9 mouse cellular contexts compared by ENCODE assay signal in genomic region chr11:4095171-4096053, GRCm38 (mm10). TPM values are rescaled to one million over a fixed set of nuclear protein-coding genes. Genes with fewer than 3 reads are reported as not detected.
DNase-seq lines count a peak whose midpoint lies in the region; ATAC-seq and TF ChIP-seq lines count a peak whose summit lies in the region.
"Had no signal": no experiment of that assay in that cellular context is flagged by ENCODE, and none has a peak within 500 bp of the region (broad histone marks: within the 10 kb centered on the region; RNA-seq: fewer than 3 reads in every experiment).

TSS of gene Mtfp1 (minus strand) at chr11:4095445.

- H3K27ac ChIP-seq in forebrain, postnatal 0 days (ENCODE audit: low read depth, low read length): peak within 1 kb of the TSS; percentile 57
- peak within 1 kb of the TSS; percentile 95 for H3K27ac ChIP-seq in hindbrain, embryonic 13.5 days

- no peak for ATAC-seq in forebrain, postnatal 0 days
- no peak for ATAC-seq in hindbrain, embryonic 13.5 days (ENCODE audit: low FRiP score)

- peak within 1 kb of the TSS; percentile 51 for H3K9ac ChIP-seq in forebrain, postnatal 0 days
- H3K9ac ChIP-seq in hindbrain, embryonic 13.5 days: peak within 1 kb of the TSS; percentile 67

- peak within 1 kb of the TSS; percentile 66 for H3K4me2 ChIP-seq in forebrain, postnatal 0 days (ENCODE audit: low read depth)
- peak within 1 kb of the TSS; percentile 90 for H3K4me2 ChIP-seq in hindbrain, embryonic 13.5 days

- no peaks in the 10 kb centered on the region for H3K27me3 ChIP-seq in forebrain, postnatal 0 days (ENCODE audit: insufficient read depth, low read length)
- no peaks in the 10 kb centered on the region for H3K27me3 ChIP-seq in hindbrain, embryonic 13.5 days

- WGBS in forebrain, postnatal 0 days: 6% methylated on average over 34 of the region's 34 CpGs
- WGBS in hindbrain, embryonic 13.5 days: 9% methylated on average over 34 of the region's 34 CpGs

- DNase-seq in MN1 (ENCODE audit: low spot score): peak; percentile 68
- DNase-seq in cerebellum, adult 18-20 months: peak; percentile 65 to 68
- peak; percentile 62 for DNase-seq in forebrain, postnatal 0 days
- peak; percentile 52 to 53 for DNase-seq in layer of hippocampus, postnatal 25 days (ENCODE audit: extremely low spot score in 1 of 2, low spot score in 1 of 2)
- DNase-seq in lung, postnatal 25 days (ENCODE audit: low spot score): peak; percentile 41
- DNase-seq in right cerebral cortex, adult 18-20 months: peak; percentile 65
- peak; percentile 47 for DNase-seq in urinary bladder, adult 2 months (ENCODE audit: low spot score)

- no peak for TF ChIP-seq CTCF in forebrain, postnatal 0 days (IDR thresholded peaks at IDR 0.05; ENCODE audit: low read depth)

- no peaks in the 10 kb centered on the region for H3K9me3 ChIP-seq in forebrain, postnatal 0 days (ENCODE audit: low read length)
- 0 out of 2 replicates have a peak, but pooled peaks cover 4% of the 10 kb centered on the region for H3K9me3 ChIP-seq in hindbrain, embryonic 13.5 days

- peaks cover 4% of the 10 kb centered on the region; the same call in 1 of the 2 replicates for H3K36me3 ChIP-seq in forebrain, postnatal 0 days (ENCODE audit: insufficient read depth)
- peaks cover 19% of the 10 kb centered on the region for H3K36me3 ChIP-seq in hindbrain, embryonic 13.5 days

- peaks cover 14% of the 10 kb centered on the region for H3K4me1 ChIP-seq in forebrain, postnatal 0 days (ENCODE audit: insufficient read depth)
- peaks cover 34% of the 10 kb centered on the region for H3K4me1 ChIP-seq in hindbrain, embryonic 13.5 days (replicated peaks)

- peak within 1 kb of the TSS; percentile 50 for H3K4me3 ChIP-seq in forebrain, postnatal 0 days (ENCODE audit: low read depth, low read length)
- peak within 1 kb of the TSS; percentile 50 for H3K4me3 ChIP-seq in hindbrain, embryonic 13.5 days

RNA-seq across cellular contexts. Expression of gene Mtfp1, which starts in this region (rescaled TPM):
- 10.1 and 11.8 TPM in 2 replicates for total RNA-seq in forebrain, postnatal 0 days (2014; rRNA removed)
- 12.4 and 14.2 TPM in 2 replicates for polyA plus RNA-seq in forebrain, postnatal 0 days (2015; fragmentation: Nextera tagmentation; extraction: Ambion mirVana)
- 5.7 and 6.2 TPM in 2 replicates for polyA plus RNA-seq in hindbrain, embryonic 13.5 days (2015; fragmentation: Nextera tagmentation; extraction: Ambion mirVana)
- 100 to 1,000 TPM; 109 to 126 TPM for total RNA-seq in layer of hippocampus, postnatal 25 days (2021)
- polyA plus RNA-seq in urinary bladder, adult 2 months (2012; rRNA removed): 3.4 and 4.1 TPM in 2 replicates
- total RNA-seq: neutrophil, adult 5-6 weeks had no signal
